Mouse (Mus musculus) heart, postnatal 36 days (tissue): ENCODE data around the gene Dcbld1. TPM values are rescaled to one million over a fixed set of nuclear protein-coding genes. Genes with fewer than 3 reads are reported as not detected.

Experiments
- DNase-seq, 2 experiments: peaks; one replicate each; pipeline ENCODE4 v3.0.0; 2021 to 2022
- intact Hi-C: fragments of 180-260 bp; cut with DNase I; formaldehyde crosslinking; loops from one replicate; pipeline ENCODE4 v1.15.1; 2025
- total RNA-seq, 2 experiments: library from RNA; stranded (reverse); gene quantifications; 2 replicates each; pipeline ENCODE4 v1.2.3; 2021

The Dcbld1 gene
- total RNA-seq = 1 to 10 TPM; 3.7 to 3.8 TPM

- intact Hi-C loops = loop anchor here (2.0 to 5.0 kb wide), 3 partner anchors 45 to 151 kb away; no protein-coding TSS in a partner anchor
- DNase-seq = peak; percentile 63 to 72
Measured at GRCm38 (mm10) chr10:52233301-52233968, at the start of gene Dcbld1. Dcbld1 (plus strand) TSS chr10:52233619.

- DNase-seq = no peak
- intact Hi-C loops = no loop called here
Measured at GRCm38 (mm10) chr10:52185900-52186299, 47.5 kb upstream of the Dcbld1 start.

- intact Hi-C loops = no loop called here
- no peak for DNase-seq
Measured at GRCm38 (mm10) chr10:52194957-52195852, 38.2 kb upstream of the Dcbld1 start, which contains the start of gene Ros1. Ros1 (minus strand) TSS chr10:52195244.

GRCm38 (mm10) chr10:52204006-52204405, 29.4 kb upstream of the Dcbld1 start:
- no peak for DNase-seq
- intact Hi-C loops = no loop called here

- intact Hi-C loops = loop anchor here (5.0 kb wide), 1 partner anchor 172 kb away; the partner anchor contains the start of gene Nepn
- DNase-seq = no peak
Measured at GRCm38 (mm10) chr10:52215267-52215818, 18.1 kb upstream of the Dcbld1 start.

GRCm38 (mm10) chr10:52216797-52217563, 16.4 kb upstream of the Dcbld1 start:
- peak; percentile 56 to 65 for DNase-seq
- intact Hi-C loops = loop anchor here (1.0 to 5.0 kb wide), 2 partner anchors 114 to 170 kb away; partner anchors contain the start of gene Nepn

GRCm38 (mm10) chr10:52217564-52217934, 15.9 kb upstream of the Dcbld1 start:
- DNase-seq = no peak
- intact Hi-C loops = loop anchor here (1.0 to 5.0 kb wide), 2 partner anchors 114 to 170 kb away; partner anchors contain the start of gene Nepn

GRCm38 (mm10) chr10:52219600-52219999, 13.8 kb upstream of the Dcbld1 start:
- DNase-seq = no peak
- intact Hi-C loops = loop anchor here (5.0 kb wide), 1 partner anchor 168 kb away; the partner anchor contains the start of gene Nepn

- intact Hi-C loops = loop anchor here (1.0 to 5.0 kb wide), 5 partner anchors 46 to 152 kb away; no protein-coding TSS in a partner anchor
- peak; percentile 43 to 47 for DNase-seq
Measured at GRCm38 (mm10) chr10:52232196-52233176, 933 bp upstream of the Dcbld1 start.

GRCm38 (mm10) chr10:52233969-52234653, 692 bp downstream of the Dcbld1 start:
- intact Hi-C loops = loop anchor here (2.0 to 5.0 kb wide), 3 partner anchors 45 to 151 kb away; no protein-coding TSS in a partner anchor

GRCm38 (mm10) chr10:52234654-52234981, 1.2 kb downstream of the Dcbld1 start:
- DNase-seq = no peak
- intact Hi-C loops = loop anchor here (5.0 kb wide), 1 partner anchor 58 kb away; no protein-coding TSS in a partner anchor

More at GRCm38 (mm10) chr10:52233969-52234653, 692 bp downstream of the Dcbld1 start:
- DNase-seq = no peak

- intact Hi-C loops = no loop called here
Measured at GRCm38 (mm10) chr10:52235461-52235860, 2.0 kb downstream of the Dcbld1 start.

GRCm38 (mm10) chr10:52242015-52242414, 8.6 kb downstream of the Dcbld1 start:
- intact Hi-C loops = no loop called here
- no peak for DNase-seq

More at GRCm38 (mm10) chr10:52235461-52235860, 2.0 kb downstream of the Dcbld1 start:
- no peak for DNase-seq

- intact Hi-C loops = no loop called here
Measured at GRCm38 (mm10) chr10:52242680-52243323, 9.4 kb downstream of the Dcbld1 start.

GRCm38 (mm10) chr10:52246207-52246606, 12.8 kb downstream of the Dcbld1 start:
- DNase-seq = no peak
- intact Hi-C loops = no loop called here

More at GRCm38 (mm10) chr10:52242680-52243323, 9.4 kb downstream of the Dcbld1 start:
- DNase-seq = no peak

GRCm38 (mm10) chr10:52252240-52252639, 18.8 kb downstream of the Dcbld1 start:
- no peak for DNase-seq
- intact Hi-C loops = no loop called here

- intact Hi-C loops = no loop called here
- DNase-seq = no peak
Measured at GRCm38 (mm10) chr10:52253426-52253825, 20.0 kb downstream of the Dcbld1 start.

GRCm38 (mm10) chr10:52257768-52258167, 24.3 kb downstream of the Dcbld1 start:
- DNase-seq = no peak
- intact Hi-C loops = no loop called here
